ENCODE assay signal across 9 mouse cellular contexts in genomic region chr8:127589291-127589690, GRCm38 (mm10).
A peak's percentile ranks its signal among the peaks of the same experiment; 100 is the strongest.
DNase-seq lines count a peak whose midpoint lies in the region; TF ChIP-seq lines count a peak whose summit lies in the region.
"Had no signal": no experiment of that assay in that cellular context is flagged by ENCODE, and none has a peak within 500 bp of the region (broad histone marks: within the 10 kb centered on the region; RNA-seq: fewer than 3 reads in every experiment).

No protein-coding gene starts in this region.

- H3K4me1 ChIP-seq in ES-Bruce4 (ENCODE audit: control insufficient read depth, insufficient read depth, low read length), result no peaks in the 10 kb centered on the region
- no peaks in the 10 kb centered on the region for H3K4me1 ChIP-seq in bone marrow, adult 2 months (ENCODE audit: control insufficient read depth, insufficient read depth, low read length)
- H3K4me1 ChIP-seq in limb, embryonic 10.5 days, result peaks cover 52% of the 10 kb centered on the region
- no peaks in the 10 kb centered on the region for H3K4me1 ChIP-seq in olfactory bulb, adult 2 months (ENCODE audit: control insufficient read depth, insufficient read depth, low read length)

- no peaks in the 10 kb centered on the region for H3K36me3 ChIP-seq in ES-Bruce4 (ENCODE audit: control insufficient read depth, insufficient read depth, low read length, poor library complexity, severe bottlenecking)
- peaks cover 7% of the 10 kb centered on the region; the same call in 1 of the 2 replicates for H3K36me3 ChIP-seq in limb, embryonic 10.5 days

- TF ChIP-seq EP300 in ES-Bruce4 (IDR thresholded peaks at IDR 0.05; ENCODE audit: insufficient read depth, low read depth, low read length), result no peak

- no peak overlapping the region for H3K4me3 ChIP-seq in ES-Bruce4 (ENCODE audit: low read depth, low read length)
- H3K4me3 ChIP-seq in bone marrow, adult 2 months (replicated peaks; ENCODE audit: control insufficient read depth, low read depth, low read length), result no peak overlapping the region
- no peak overlapping the region for H3K4me3 ChIP-seq in limb, embryonic 10.5 days
- H3K4me3 ChIP-seq in olfactory bulb, adult 2 months (ENCODE audit: insufficient read depth, low read depth, low read length), result no peak overlapping the region

- TF ChIP-seq POLR2A in ES-Bruce4 (IDR thresholded peaks at IDR 0.05; ENCODE audit: insufficient read depth, low read length), result no peak
- no peak for TF ChIP-seq POLR2A in bone marrow, adult 2 months (IDR thresholded peaks at IDR 0.05; ENCODE audit: borderline replicate concordance, control insufficient read depth, low read depth, low read length)
- TF ChIP-seq POLR2A in olfactory bulb, adult 2 months (IDR thresholded peaks at IDR 0.05; ENCODE audit: insufficient read depth, low read depth, low read length), result no peak

- peak; percentile 83 for TF ChIP-seq CTCF in ES-Bruce4 (IDR thresholded peaks at IDR 0.05; ENCODE audit: low read depth, low read length)
- TF ChIP-seq CTCF in bone marrow, adult 2 months (IDR thresholded peaks at IDR 0.05; ENCODE audit: control insufficient read depth, insufficient read depth, low read length), result peak; percentile 79
- TF ChIP-seq CTCF in olfactory bulb, adult 2 months (IDR thresholded peaks at IDR 0.05; ENCODE audit: insufficient read depth, low read depth, low read length), result peak; percentile 40; the same call in 1 of the 2 replicates

- WGBS in bone marrow, adult 2 months, result 18% methylated on average over 4 of the region's 4 CpGs
- 56% methylated on average over 4 of the region's 4 CpGs for WGBS in limb, embryonic 10.5 days
- 70% methylated on average over 4 of the region's 4 CpGs for WGBS in olfactory bulb, adult 2 months

- peak; percentile 38 to 57 for DNase-seq in layer of hippocampus, postnatal 10 days (ENCODE audit: low spot score in 2 of 2)
- no peak for DNase-seq in layer of hippocampus, adult 9-10 months (ENCODE audit: low spot score)
- peak; percentile 60 for DNase-seq in gastrocnemius, postnatal 10 days
- peak; percentile 51 for DNase-seq in limb, embryonic 10.5 days (ENCODE audit: low spot score)
- DNase-seq in thymus, postnatal 4 days, result peak; percentile 83

- no peak overlapping the region for H3K9ac ChIP-seq in ES-Bruce4 (ENCODE audit: low read depth, poor library complexity, severe bottlenecking)

- H3K27ac ChIP-seq in ES-Bruce4 (ENCODE audit: insufficient read depth, low read length), result no peak overlapping the region
- H3K27ac ChIP-seq in bone marrow, adult 2 months (ENCODE audit: control insufficient read depth, insufficient read depth, low read depth, low read length, poor library complexity), result no peak overlapping the region
- H3K27ac ChIP-seq in limb, embryonic 10.5 days, result no peak overlapping the region
- H3K27ac ChIP-seq in olfactory bulb, adult 2 months (ENCODE audit: insufficient read depth, low read depth, low read length), result no peak overlapping the region
- H3K27ac ChIP-seq: macrophage had no signal

- peaks cover 2% of the 10 kb centered on the region; the same call in 1 of the 2 replicates for H3K9me3 ChIP-seq in ES-Bruce4 (replicated peaks; ENCODE audit: control insufficient read depth, insufficient read depth, low read length, poor library complexity, severe bottlenecking)
- no peaks in the 10 kb centered on the region for H3K9me3 ChIP-seq in limb, embryonic 10.5 days (replicated peaks)

- H3K27me3 ChIP-seq in ES-Bruce4 (ENCODE audit: control insufficient read depth, insufficient read depth, low read length, poor library complexity, severe bottlenecking), result no peaks in the 10 kb centered on the region
- H3K27me3 ChIP-seq in limb, embryonic 10.5 days (ENCODE audit: low read depth, poor library complexity, severe bottlenecking), result no peaks in the 10 kb centered on the region
